Mouse (Mus musculus): ENCODE measurements around the gene Ppara. TPM values are rescaled to one million over a fixed set of nuclear protein-coding genes. Genes with fewer than 3 reads are reported as not detected.

Gene Ppara
- polyA plus RNA-seq, 1 experiment from 2014 or later, result 6.0 TPM

GRCm38 (mm10) chr15:85736506-85736905 is 1.7 kb downstream of the Ppara start:
- H3K4me1 ChIP-seq (ENCODE audit: control insufficient read depth, insufficient read depth, low read length), result peaks cover 4% of the 10 kb centered on the region; the same call in 1 of the 2 replicates
- H3K4me2 ChIP-seq (ENCODE audit: low read depth, low read length), result peak overlapping the region; percentile 82
- no peak overlapping the region for H3K27ac ChIP-seq (replicated peaks; ENCODE audit: low read depth, low read length)
- ATAC-seq (ENCODE audit: low read depth) (no peak), DNase-seq (ENCODE audit: low spot score) (no peak)
- no peaks in the 10 kb centered on the region for H3K9me3 ChIP-seq (ENCODE audit: control insufficient read depth, low read length)
- H3K4me3 ChIP-seq (ENCODE audit: low read depth, low read length), result peak overlapping the region; percentile 71; the same call in 1 of the 2 replicates
- WGBS, result 50% methylated on average over 10 of the region's 10 CpGs
- peaks cover 66% of the 10 kb centered on the region for H3K27me3 ChIP-seq (replicated peaks; ENCODE audit: control insufficient read depth, insufficient read depth, low read length)
- no peak overlapping the region for H3K9ac ChIP-seq (ENCODE audit: low read depth, low read length)
- no peaks in the 10 kb centered on the region for H3K36me3 ChIP-seq (ENCODE audit: control insufficient read depth, insufficient read depth, low read length)

- Histone ChIP-seq H3K9ac (ENCODE audit: low read depth, low read length) (no peak overlapping the region), H3K27me3 (replicated peaks; ENCODE audit: control insufficient read depth, insufficient read depth, low read length) (peaks cover 50% of the 10 kb centered on the region), H3K27ac (replicated peaks; ENCODE audit: low read depth, low read length) (no peak overlapping the region), H3K9me3 (ENCODE audit: control insufficient read depth, low read length) (no peaks in the 10 kb centered on the region), H3K4me3 (ENCODE audit: low read depth, low read length) (no peak overlapping the region), H3K36me3 (ENCODE audit: control insufficient read depth, insufficient read depth, low read length) (no peaks in the 10 kb centered on the region), H3K4me1 (ENCODE audit: control insufficient read depth, insufficient read depth, low read length) (peaks cover 4% of the 10 kb centered on the region; the same call in 1 of the 2 replicates), H3K4me2 (ENCODE audit: low read depth, low read length) (no peak overlapping the region)
- no peak for ATAC-seq (ENCODE audit: low read depth)
- no peak for DNase-seq (ENCODE audit: low spot score)
- 69% methylated on average over 3 of the region's 3 CpGs for WGBS
Measured at GRCm38 (mm10) chr15:85738416-85738815, 3.6 kb downstream of the Ppara start.

DNA sequence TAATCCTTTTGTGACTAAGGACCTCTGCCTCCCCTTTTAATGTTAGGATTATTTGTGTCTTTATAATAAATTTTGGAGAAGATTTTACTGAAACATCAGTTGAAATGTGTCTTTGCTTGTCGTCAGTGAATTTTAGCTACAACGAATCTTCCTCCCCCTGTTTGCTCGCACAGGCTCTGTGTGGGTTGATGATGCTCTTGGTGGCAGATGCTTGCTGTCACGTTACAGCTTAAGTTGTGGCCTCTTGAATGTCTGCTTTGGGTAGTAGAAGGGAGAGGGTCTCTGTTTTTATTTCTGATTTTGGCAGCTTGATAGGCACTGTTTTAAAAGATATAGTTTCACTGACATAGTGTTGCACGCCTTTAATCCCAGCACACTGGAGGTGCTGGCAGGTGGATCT is 4.2 kb downstream of the Ppara start:
- no peak for DNase-seq (ENCODE audit: low spot score)
- H3K27ac ChIP-seq (replicated peaks; ENCODE audit: low read depth, low read length), result no peak overlapping the region
- H3K4me1 ChIP-seq (ENCODE audit: control insufficient read depth, insufficient read depth, low read length), result peaks cover 4% of the 10 kb centered on the region; the same call in 1 of the 2 replicates
- ATAC-seq (ENCODE audit: low read depth), result no peak
- no peaks in the 10 kb centered on the region for H3K36me3 ChIP-seq (ENCODE audit: control insufficient read depth, insufficient read depth, low read length)
- no peak overlapping the region for H3K4me2 ChIP-seq (ENCODE audit: low read depth, low read length)
- peaks cover 46% of the 10 kb centered on the region for H3K27me3 ChIP-seq (replicated peaks; ENCODE audit: control insufficient read depth, insufficient read depth, low read length)
- no peak overlapping the region for H3K9ac ChIP-seq (ENCODE audit: low read depth, low read length)
- WGBS, result 79% methylated on average over 5 of the region's 5 CpGs
- no peak overlapping the region for H3K4me3 ChIP-seq (ENCODE audit: low read depth, low read length)
- no peaks in the 10 kb centered on the region for H3K9me3 ChIP-seq (ENCODE audit: control insufficient read depth, low read length)

GRCm38 (mm10) chr15:85742608-85743007 is 7.8 kb downstream of the Ppara start:
- H3K27me3 ChIP-seq (replicated peaks; ENCODE audit: control insufficient read depth, insufficient read depth, low read length), result peaks cover 9% of the 10 kb centered on the region; the same call in 1 of the 2 replicates
- H3K4me3 ChIP-seq (ENCODE audit: low read depth, low read length), result no peak overlapping the region
- no peak overlapping the region for H3K4me2 ChIP-seq (ENCODE audit: low read depth, low read length)
- 86% methylated on average over 9 of the region's 9 CpGs for WGBS
- no peak overlapping the region for H3K27ac ChIP-seq (replicated peaks; ENCODE audit: low read depth, low read length)
- no peaks in the 10 kb centered on the region for H3K36me3 ChIP-seq (ENCODE audit: control insufficient read depth, insufficient read depth, low read length)
- H3K9me3 ChIP-seq (ENCODE audit: control insufficient read depth, low read length), result no peaks in the 10 kb centered on the region
- ATAC-seq (ENCODE audit: low read depth) (no peak), DNase-seq (ENCODE audit: low spot score) (no peak)
- H3K9ac ChIP-seq (ENCODE audit: low read depth, low read length), result no peak overlapping the region
- H3K4me1 ChIP-seq (ENCODE audit: control insufficient read depth, insufficient read depth, low read length), result no peaks in the 10 kb centered on the region

GRCm38 (mm10) chr15:85743946-85744345 is 9.2 kb downstream of the Ppara start:
- H3K9ac ChIP-seq (ENCODE audit: low read depth, low read length), result no peak overlapping the region
- no peaks in the 10 kb centered on the region for H3K4me1 ChIP-seq (ENCODE audit: control insufficient read depth, insufficient read depth, low read length)
- no peak overlapping the region for H3K27ac ChIP-seq (replicated peaks; ENCODE audit: low read depth, low read length)
- H3K4me3 ChIP-seq (ENCODE audit: low read depth, low read length), result no peak overlapping the region
- H3K9me3 ChIP-seq (ENCODE audit: control insufficient read depth, low read length), result no peaks in the 10 kb centered on the region
- peaks cover 3% of the 10 kb centered on the region; the same call in 1 of the 2 replicates for H3K27me3 ChIP-seq (replicated peaks; ENCODE audit: control insufficient read depth, insufficient read depth, low read length)
- ATAC-seq (ENCODE audit: low read depth) (no peak), DNase-seq (ENCODE audit: low spot score) (no peak)
- 73% methylated on average over 3 of the region's 3 CpGs for WGBS
- no peak overlapping the region for H3K4me2 ChIP-seq (ENCODE audit: low read depth, low read length)
- H3K36me3 ChIP-seq (ENCODE audit: control insufficient read depth, insufficient read depth, low read length), result no peaks in the 10 kb centered on the region

DNA sequence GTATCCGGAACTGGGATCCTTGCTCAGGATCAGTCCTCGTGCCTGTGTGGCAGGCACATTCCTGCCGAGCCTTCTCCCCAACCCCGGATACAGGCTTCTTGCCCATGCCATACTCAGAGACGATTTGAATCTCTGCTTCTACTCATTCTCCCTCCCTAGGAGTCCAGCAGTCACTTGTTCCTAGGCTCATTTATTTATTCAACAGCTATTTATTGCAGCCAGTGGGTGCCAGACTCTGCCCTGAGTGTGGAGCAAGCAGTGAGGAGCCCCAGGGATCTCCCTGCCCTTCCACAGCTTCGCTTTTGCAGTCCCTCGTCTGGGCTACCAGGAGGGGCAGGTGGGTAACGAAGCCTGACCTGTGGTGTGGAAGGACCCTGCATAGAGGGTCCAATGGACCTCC is 11.4 kb downstream of the Ppara start:
- no peak for ATAC-seq (ENCODE audit: low read depth)
- no peak overlapping the region for H3K27ac ChIP-seq (replicated peaks; ENCODE audit: low read depth, low read length)
- DNase-seq (ENCODE audit: low spot score), result no peak
- no peaks in the 10 kb centered on the region for H3K36me3 ChIP-seq (ENCODE audit: control insufficient read depth, insufficient read depth, low read length)
- H3K9ac ChIP-seq (ENCODE audit: low read depth, low read length), result no peak overlapping the region
- H3K27me3 ChIP-seq (replicated peaks; ENCODE audit: control insufficient read depth, insufficient read depth, low read length), result no peaks in the 10 kb centered on the region
- H3K9me3 ChIP-seq (ENCODE audit: control insufficient read depth, low read length), result no peaks in the 10 kb centered on the region
- WGBS, result 74% methylated on average over 8 of the region's 8 CpGs
- H3K4me1 ChIP-seq (ENCODE audit: control insufficient read depth, insufficient read depth, low read length), result no peaks in the 10 kb centered on the region
- H3K4me3 ChIP-seq (ENCODE audit: low read depth, low read length), result no peak overlapping the region
- no peak overlapping the region for H3K4me2 ChIP-seq (ENCODE audit: low read depth, low read length)

- DNase-seq (ENCODE audit: low spot score), result no peak
- Histone ChIP-seq H3K9ac (ENCODE audit: low read depth, low read length) (no peak overlapping the region), H3K4me3 (ENCODE audit: low read depth, low read length) (no peak overlapping the region), H3K4me1 (ENCODE audit: control insufficient read depth, insufficient read depth, low read length) (no peaks in the 10 kb centered on the region), H3K9me3 (ENCODE audit: control insufficient read depth, low read length) (0 out of 2 replicates have a peak, but pooled peaks cover 3% of the 10 kb centered on the region), H3K36me3 (ENCODE audit: control insufficient read depth, insufficient read depth, low read length) (no peaks in the 10 kb centered on the region), H3K4me2 (ENCODE audit: low read depth, low read length) (no peak overlapping the region), H3K27ac (replicated peaks; ENCODE audit: low read depth, low read length) (no peak overlapping the region), H3K27me3 (replicated peaks; ENCODE audit: control insufficient read depth, insufficient read depth, low read length) (no peaks in the 10 kb centered on the region)
- ATAC-seq (ENCODE audit: low read depth), result no peak
- WGBS, result 90% methylated on average over 13 of the region's 13 CpGs
Measured at GRCm38 (mm10) chr15:85746671-85747070, 11.9 kb downstream of the Ppara start.

GRCm38 (mm10) chr15:85747951-85748350 is 13.2 kb downstream of the Ppara start:
- Histone ChIP-seq H3K4me1 (ENCODE audit: control insufficient read depth, insufficient read depth, low read length) (no peaks in the 10 kb centered on the region), H3K4me3 (ENCODE audit: low read depth, low read length) (no peak overlapping the region), H3K27ac (replicated peaks; ENCODE audit: low read depth, low read length) (no peak overlapping the region), H3K9ac (ENCODE audit: low read depth, low read length) (no peak overlapping the region), H3K36me3 (ENCODE audit: control insufficient read depth, insufficient read depth, low read length) (no peaks in the 10 kb centered on the region), H3K9me3 (ENCODE audit: control insufficient read depth, low read length) (0 out of 2 replicates have a peak, but pooled peaks cover 3% of the 10 kb centered on the region), H3K4me2 (ENCODE audit: low read depth, low read length) (no peak overlapping the region), H3K27me3 (replicated peaks; ENCODE audit: control insufficient read depth, insufficient read depth, low read length) (no peaks in the 10 kb centered on the region)
- DNase-seq (ENCODE audit: low spot score), result no peak
- ATAC-seq (ENCODE audit: low read depth), result no peak
- WGBS, result 80% methylated on average over 5 of the region's 5 CpGs

DNA sequence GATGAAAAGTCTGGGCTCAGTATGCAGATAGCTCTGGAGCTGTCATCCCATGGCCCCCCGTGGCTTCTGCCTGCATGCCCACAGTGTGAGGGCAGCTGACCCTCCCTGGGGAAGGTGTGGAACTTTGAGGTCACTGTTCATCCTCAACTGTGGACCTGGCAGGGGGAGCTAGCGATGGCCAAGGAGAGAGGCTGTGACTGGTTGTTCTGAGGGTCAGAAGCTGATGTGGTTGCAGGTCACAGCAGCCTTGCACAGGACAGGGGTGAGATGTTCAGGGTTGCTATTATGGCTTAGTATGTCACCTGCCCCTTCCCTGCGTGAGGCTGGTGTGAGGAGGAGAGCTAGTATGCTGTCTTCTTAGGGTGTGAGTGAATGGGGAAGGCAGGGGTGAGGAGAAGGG is 13.7 kb downstream of the Ppara start:
- no peak overlapping the region for H3K4me3 ChIP-seq (ENCODE audit: low read depth, low read length)
- DNase-seq (ENCODE audit: low spot score), result no peak
- WGBS, result 73% methylated on average over 3 of the region's 3 CpGs

More for the DNA sequence above, 13.7 kb downstream of the Ppara start:
- no peak for ATAC-seq (ENCODE audit: low read depth)
- no peaks in the 10 kb centered on the region for H3K36me3 ChIP-seq (ENCODE audit: control insufficient read depth, insufficient read depth, low read length)
- H3K9ac ChIP-seq (ENCODE audit: low read depth, low read length), result no peak overlapping the region
- H3K27me3 ChIP-seq (replicated peaks; ENCODE audit: control insufficient read depth, insufficient read depth, low read length), result no peaks in the 10 kb centered on the region
- H3K27ac ChIP-seq (replicated peaks; ENCODE audit: low read depth, low read length), result no peak overlapping the region
- no peaks in the 10 kb centered on the region for H3K4me1 ChIP-seq (ENCODE audit: control insufficient read depth, insufficient read depth, low read length)
- 0 out of 2 replicates have a peak, but pooled peaks cover 3% of the 10 kb centered on the region for H3K9me3 ChIP-seq (ENCODE audit: control insufficient read depth, low read length)
- H3K4me2 ChIP-seq (ENCODE audit: low read depth, low read length), result no peak overlapping the region
